Mouse (Mus musculus) layer of hippocampus, adult 18-20 months (tissue): Measurements from ENCODE around the gene Tigit. TPM values are rescaled to one million over a fixed set of nuclear protein-coding genes. Genes with fewer than 3 reads are reported as not detected.

Experiments used
- DNase-seq, 2 experiments: peaks; one replicate each; pipeline ENCODE4 v3.0.0; 2022; ENCODE audit warnings: low spot score in 2 of 2
- microRNA-seq, 2 experiments: library from miRNA; unstranded; fragments of <30 nt; microRNA quantifications; one replicate each; pipeline ENCODE4 v1.2.0; 2021
- total RNA-seq, 2 experiments: library from RNA; stranded (reverse); gene quantifications; 2 replicates each; pipeline ENCODE4 v1.2.3; 2021

Tigit gene
- total RNA-seq, 2 experiments from 2014 or later = not detected

DNA sequence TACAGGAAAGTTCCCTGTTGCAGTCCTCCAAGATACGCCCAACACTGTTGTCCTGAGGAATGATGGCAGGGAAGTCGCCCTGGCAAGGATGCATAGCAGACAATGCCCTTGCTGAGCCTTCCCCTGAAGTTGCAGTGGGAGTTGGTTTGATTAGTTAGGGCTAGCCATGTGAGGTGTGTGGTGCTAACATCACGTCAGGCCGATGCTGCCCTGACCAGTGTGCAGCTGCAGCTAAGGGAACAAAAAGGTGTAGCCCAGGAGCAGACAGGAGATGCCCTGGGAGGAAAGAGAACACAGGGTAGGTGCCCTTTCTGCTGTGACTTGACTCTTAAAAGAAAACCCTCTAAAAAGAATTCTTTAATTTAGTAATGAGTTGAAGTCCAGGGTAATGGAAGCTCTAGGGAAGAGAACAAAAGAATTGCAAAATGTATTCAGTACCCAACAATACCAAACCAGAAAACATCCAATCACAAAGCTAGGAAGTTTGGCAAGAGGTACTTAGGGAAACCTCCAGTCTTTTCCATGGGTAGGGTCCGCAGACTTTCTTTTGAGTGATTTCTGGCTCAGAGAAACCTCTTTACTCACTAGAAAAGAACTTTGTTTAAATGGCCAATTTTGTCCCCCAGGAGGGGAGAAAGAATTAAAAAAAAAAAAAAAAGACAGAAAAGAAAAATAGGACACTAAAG lies 40.5 kb downstream of the Tigit start:
- DNase-seq = no peak

GRCm38 (mm10) chr16:43620359-43620758 lies 43.6 kb downstream of the Tigit start:
- DNase-seq = no peak

GRCm38 (mm10) chr16:43619277-43619676 lies 44.7 kb downstream of the Tigit start:
- no peak for DNase-seq

GRCm38 (mm10) chr16:43618286-43618685 lies 45.7 kb downstream of the Tigit start:
- no peak for DNase-seq

GRCm38 (mm10) chr16:43617346-43617745 lies 46.6 kb downstream of the Tigit start:
- no peak for DNase-seq

DNA sequence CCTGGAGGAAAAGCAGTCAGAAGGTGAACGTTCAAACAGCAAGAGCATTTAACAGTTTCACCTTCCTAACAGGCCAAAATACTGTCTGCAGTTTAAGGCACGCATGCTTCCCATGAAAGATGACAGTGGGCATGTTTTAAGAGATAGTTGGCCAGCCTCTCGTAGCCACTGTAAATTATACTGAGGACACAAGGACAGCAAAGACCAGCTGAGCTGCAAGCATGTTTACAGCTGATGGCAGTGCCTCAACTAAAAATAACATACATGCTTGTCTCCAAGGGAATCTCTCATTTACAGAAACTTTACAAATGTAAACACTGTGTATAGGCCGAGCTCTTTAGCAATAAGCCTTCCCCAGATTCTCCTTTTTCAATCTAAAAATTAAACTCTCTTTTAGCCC lies 47.6 kb downstream of the Tigit start:
- no peak for DNase-seq

GRCm38 (mm10) chr16:43610375-43610774 lies 53.6 kb downstream of the Tigit start:
- no peak for DNase-seq

DNA sequence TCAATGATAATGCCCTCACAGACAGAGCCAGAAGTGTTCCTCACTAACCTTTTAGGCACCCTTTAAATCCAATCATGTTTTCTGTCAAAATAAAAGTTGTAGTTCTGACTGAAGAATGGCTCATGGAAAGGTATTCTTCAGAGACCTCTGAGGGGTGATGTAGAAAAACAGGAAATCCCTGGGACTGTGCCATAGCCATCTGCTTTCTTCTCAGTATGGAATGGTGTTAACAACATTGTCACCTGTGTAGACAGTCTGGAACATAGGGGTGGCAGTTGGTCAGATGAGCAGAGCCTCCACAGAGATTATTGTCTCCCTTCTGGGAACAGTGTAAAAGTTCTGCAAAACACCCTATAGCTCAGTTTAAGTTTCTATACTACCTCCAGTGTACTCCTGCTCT lies 55.9 kb downstream of the Tigit start:
- DNase-seq = no peak

GRCm38 (mm10) chr16:43607086-43607485 lies 56.9 kb downstream of the Tigit start:
- no peak for DNase-seq

- no peak for DNase-seq
These were observed 59.4 kb downstream of the Tigit start for GRCm38 (mm10) chr16:43604399-43605013.

- DNase-seq = no peak
These were observed 60.3 kb downstream of the Tigit start for GRCm38 (mm10) chr16:43603591-43604141.

DNA sequence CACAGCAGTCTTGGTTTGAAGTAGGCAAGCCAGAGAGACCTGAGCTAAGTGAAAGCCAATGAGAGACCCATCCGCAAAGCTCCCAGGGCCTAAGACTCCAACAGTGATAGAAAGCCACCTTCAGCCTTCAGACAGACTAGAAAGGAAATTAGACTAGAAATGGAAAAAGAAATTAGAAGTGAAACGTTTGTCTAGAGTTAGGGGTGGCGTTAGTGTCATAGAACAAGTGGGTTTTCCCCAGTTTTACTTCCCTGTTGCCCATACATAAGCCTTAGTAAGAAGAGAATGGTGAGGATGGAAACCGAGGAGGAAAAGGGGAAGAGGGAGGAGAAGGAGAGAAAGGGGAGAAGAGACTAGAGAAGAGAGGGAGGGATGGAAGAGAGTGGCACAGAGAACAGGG lies 61.4 kb downstream of the Tigit start:
- DNase-seq = no peak

DNA sequence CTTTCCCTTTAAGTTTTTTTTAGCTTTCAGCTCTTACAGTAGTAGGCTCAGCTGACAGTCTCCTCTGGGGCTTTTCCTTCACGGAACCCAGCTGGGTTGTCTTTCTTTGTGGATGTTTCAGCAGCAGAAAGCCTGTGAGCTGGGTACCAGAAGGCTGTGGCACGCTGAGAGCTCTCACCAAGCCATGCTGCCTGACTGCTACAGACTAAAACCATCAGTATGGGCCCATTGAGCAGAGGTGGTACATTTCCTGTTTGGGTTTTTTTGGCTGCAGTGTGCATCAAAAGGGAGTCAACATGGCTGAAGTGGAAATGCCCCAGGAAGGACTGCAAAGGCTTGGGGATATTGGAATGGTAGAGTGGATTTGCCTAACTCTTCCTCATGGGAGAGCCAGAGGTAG lies 64.2 kb downstream of the Tigit start:
- DNase-seq = no peak

Small RNA genes lying within 50 kb of the gene (microRNA-seq; reads per million reads assigned to microRNA genes)
- 0 reads per million in 2 experiments for gene Mir568

Other genes with a start within 250 kb of the Tigit start
- gene Drd3, start 89.9 kb upstream of the Tigit start, total RNA-seq = not detected
- 1 to 10 TPM; 3.2 to 3.6 TPM for gene Ccdc191, start 225.7 kb upstream of the Tigit start, total RNA-seq